Mouse (Mus musculus): ENCODE data around the gene Myadml2. TPM values are rescaled to one million over a fixed set of nuclear protein-coding genes. Genes with fewer than 3 reads are reported as not detected.

Gene Myadml2
- polyA plus RNA-seq, 1 experiment = not detected

- Histone ChIP-seq H3K27me3 (ENCODE audit: control insufficient read depth, insufficient read depth, insufficient read length) (no peaks in the 10 kb centered on the region), H3ac (ENCODE audit: control insufficient read depth, insufficient read length, low read depth) (no peak overlapping the region), H3K4me3 (ENCODE audit: insufficient read depth, poor library complexity, severe bottlenecking) (no peak overlapping the region), H3K79me2 (ENCODE audit: control insufficient read depth, insufficient read depth) (peaks cover 58% of the 10 kb centered on the region), H3K79me3 (ENCODE audit: low read depth) (peaks cover 14% of the 10 kb centered on the region), H3K36me3 (ENCODE audit: control insufficient read depth, insufficient read depth) (peaks cover 73% of the 10 kb centered on the region)
- TF ChIP-seq CEBPB (IDR thresholded peaks at IDR 0.05; ENCODE audit: low read depth) = no peak
- peak; percentile 64 for TF ChIP-seq USF1 (IDR thresholded peaks at IDR 0.05; ENCODE audit: low read depth)
Measured at GRCm38 (mm10) chr11:120692471-120693011, 44.6 kb upstream of the Myadml2 start.

GRCm38 (mm10) chr11:120689365-120689764 lies 41.4 kb upstream of the Myadml2 start:
- H3K4me3 ChIP-seq (ENCODE audit: insufficient read depth, poor library complexity, severe bottlenecking) = no peak overlapping the region
- H3ac ChIP-seq (ENCODE audit: control insufficient read depth, insufficient read length, low read depth) = no peak overlapping the region
- H3K79me2 ChIP-seq (ENCODE audit: control insufficient read depth, insufficient read depth) = peaks cover 31% of the 10 kb centered on the region
- peaks cover 7% of the 10 kb centered on the region for H3K79me3 ChIP-seq (ENCODE audit: low read depth)
- H3K36me3 ChIP-seq (ENCODE audit: control insufficient read depth, insufficient read depth) = peaks cover 71% of the 10 kb centered on the region
- TF ChIP-seq CTCF (IDR thresholded peaks at IDR 0.05; ENCODE audit: control insufficient read depth, insufficient read depth, insufficient read length) = no peak
- no peaks in the 10 kb centered on the region for H3K27me3 ChIP-seq (ENCODE audit: control insufficient read depth, insufficient read depth, insufficient read length)

GRCm38 (mm10) chr11:120686650-120687272 lies 38.8 kb upstream of the Myadml2 start:
- Histone ChIP-seq H3K4me3 (ENCODE audit: insufficient read depth, poor library complexity, severe bottlenecking) (no peak overlapping the region), H3K79me3 (ENCODE audit: low read depth) (peaks cover 10% of the 10 kb centered on the region), H3K79me2 (ENCODE audit: control insufficient read depth, insufficient read depth) (peaks cover 22% of the 10 kb centered on the region), H3K27me3 (ENCODE audit: control insufficient read depth, insufficient read depth, insufficient read length) (no peaks in the 10 kb centered on the region), H3ac (ENCODE audit: control insufficient read depth, insufficient read length, low read depth) (no peak overlapping the region), H3K36me3 (ENCODE audit: control insufficient read depth, insufficient read depth) (peaks cover 63% of the 10 kb centered on the region)
- no peak for TF ChIP-seq MAX (IDR thresholded peaks at IDR 0.05)
- no peak for TF ChIP-seq FOSL1 (IDR thresholded peaks at IDR 0.05; ENCODE audit: insufficient read depth, low read length, poor library complexity, severe bottlenecking)
- TF ChIP-seq MYOG (IDR thresholded peaks at IDR 0.05; ENCODE audit: control insufficient read depth, extremely low read depth, insufficient read length) = no peak
- no peak for TF ChIP-seq CEBPB (IDR thresholded peaks at IDR 0.05; ENCODE audit: low read depth)
- no peak for TF ChIP-seq USF1 (IDR thresholded peaks at IDR 0.05; ENCODE audit: low read depth)
- no peak for TF ChIP-seq CTCF (IDR thresholded peaks at IDR 0.05; ENCODE audit: control insufficient read depth, insufficient read depth, insufficient read length)
- no peak for TF ChIP-seq MYOD1 (IDR thresholded peaks at IDR 0.05; ENCODE audit: control insufficient read depth, insufficient read length, low read depth)

GRCm38 (mm10) chr11:120684660-120685059 lies 36.7 kb upstream of the Myadml2 start:
- TF ChIP-seq MYOD1 (IDR thresholded peaks at IDR 0.05; ENCODE audit: control insufficient read depth, insufficient read length, low read depth) (no peak), CTCF (IDR thresholded peaks at IDR 0.05; ENCODE audit: control insufficient read depth, insufficient read depth, insufficient read length) (no peak), USF1 (IDR thresholded peaks at IDR 0.05; ENCODE audit: low read depth) (no peak), MAX (IDR thresholded peaks at IDR 0.05) (no peak), FOSL1 (IDR thresholded peaks at IDR 0.05; ENCODE audit: insufficient read depth, low read length, poor library complexity, severe bottlenecking) (no peak)
- Histone ChIP-seq H3K36me3 (ENCODE audit: control insufficient read depth, insufficient read depth) (peaks cover 61% of the 10 kb centered on the region), H3ac (ENCODE audit: control insufficient read depth, insufficient read length, low read depth) (no peak overlapping the region), H3K79me3 (ENCODE audit: low read depth) (peaks cover 7% of the 10 kb centered on the region), H3K79me2 (ENCODE audit: control insufficient read depth, insufficient read depth) (peaks cover 16% of the 10 kb centered on the region), H3K4me3 (ENCODE audit: insufficient read depth, poor library complexity, severe bottlenecking) (no peak overlapping the region), H3K27me3 (ENCODE audit: control insufficient read depth, insufficient read depth, insufficient read length) (no peaks in the 10 kb centered on the region)

GRCm38 (mm10) chr11:120684086-120684485 lies 36.1 kb upstream of the Myadml2 start:
- no peak for TF ChIP-seq MYOD1 (IDR thresholded peaks at IDR 0.05; ENCODE audit: control insufficient read depth, insufficient read length, low read depth)
- TF ChIP-seq MYOG (IDR thresholded peaks at IDR 0.05; ENCODE audit: control insufficient read depth, extremely low read depth, insufficient read length) = no peak
- no peak for TF ChIP-seq CTCF (IDR thresholded peaks at IDR 0.05; ENCODE audit: control insufficient read depth, insufficient read depth, insufficient read length)
- no peak for TF ChIP-seq CEBPB (IDR thresholded peaks at IDR 0.05; ENCODE audit: low read depth)
- TF ChIP-seq USF1 (IDR thresholded peaks at IDR 0.05; ENCODE audit: low read depth) = no peak
- TF ChIP-seq FOSL1 (IDR thresholded peaks at IDR 0.05; ENCODE audit: insufficient read depth, low read length, poor library complexity, severe bottlenecking) = no peak
- no peak for TF ChIP-seq MAX (IDR thresholded peaks at IDR 0.05)
- no peak overlapping the region for H3ac ChIP-seq (ENCODE audit: control insufficient read depth, insufficient read length, low read depth)
- peaks cover 61% of the 10 kb centered on the region for H3K36me3 ChIP-seq (ENCODE audit: control insufficient read depth, insufficient read depth)
- H3K79me3 ChIP-seq (ENCODE audit: low read depth) = peaks cover 7% of the 10 kb centered on the region
- H3K4me3 ChIP-seq (ENCODE audit: insufficient read depth, poor library complexity, severe bottlenecking) = no peak overlapping the region
- peaks cover 16% of the 10 kb centered on the region for H3K79me2 ChIP-seq (ENCODE audit: control insufficient read depth, insufficient read depth)
- no peaks in the 10 kb centered on the region for H3K27me3 ChIP-seq (ENCODE audit: control insufficient read depth, insufficient read depth, insufficient read length)

GRCm38 (mm10) chr11:120683536-120683935 lies 35.6 kb upstream of the Myadml2 start:
- H3K4me3 ChIP-seq (ENCODE audit: insufficient read depth, poor library complexity, severe bottlenecking) = no peak overlapping the region
- peaks cover 7% of the 10 kb centered on the region for H3K79me3 ChIP-seq (ENCODE audit: low read depth)
- H3ac ChIP-seq (ENCODE audit: control insufficient read depth, insufficient read length, low read depth) = no peak overlapping the region
- peaks cover 16% of the 10 kb centered on the region for H3K79me2 ChIP-seq (ENCODE audit: control insufficient read depth, insufficient read depth)
- no peaks in the 10 kb centered on the region for H3K27me3 ChIP-seq (ENCODE audit: control insufficient read depth, insufficient read depth, insufficient read length)
- TF ChIP-seq CTCF (IDR thresholded peaks at IDR 0.05; ENCODE audit: control insufficient read depth, insufficient read depth, insufficient read length) (no peak), CEBPB (IDR thresholded peaks at IDR 0.05; ENCODE audit: low read depth) (no peak), MAX (IDR thresholded peaks at IDR 0.05) (peak; percentile 21), MYOD1 (IDR thresholded peaks at IDR 0.05; ENCODE audit: control insufficient read depth, insufficient read length, low read depth) (no peak), FOSL1 (IDR thresholded peaks at IDR 0.05; ENCODE audit: insufficient read depth, low read length, poor library complexity, severe bottlenecking) (no peak)
- H3K36me3 ChIP-seq (ENCODE audit: control insufficient read depth, insufficient read depth) = peaks cover 61% of the 10 kb centered on the region
